In the genomic region with DNA sequence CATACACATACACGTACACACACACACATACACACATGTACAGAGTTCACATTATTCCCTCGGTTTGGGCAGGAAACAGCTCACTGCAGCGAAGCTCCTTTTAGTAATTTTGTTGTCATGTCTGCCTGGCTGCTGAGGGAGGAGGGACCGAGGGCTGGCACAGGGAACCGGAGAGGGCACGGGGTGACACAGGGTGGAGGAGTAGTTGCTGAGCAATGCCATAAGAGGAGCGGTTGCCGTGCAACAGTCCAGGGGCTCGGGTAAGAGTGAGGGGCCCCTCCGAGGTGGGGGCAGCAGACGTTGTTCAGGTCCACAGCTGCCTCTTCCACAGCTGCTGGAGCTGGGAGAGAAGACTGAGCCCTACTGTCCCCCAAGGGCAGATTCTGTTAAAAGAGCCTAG, we compare ENCODE assay signal across 1 mouse cellular context.
TF ChIP-seq lines count a peak whose summit lies in the region.

No protein-coding gene starts in this region.

TF ChIP-seq in MEL, 35 proteins besides CTCF, POLR2A, EP300 and RAD21:
- no peak for TF ChIP-seq ZC3H11A (IDR thresholded peaks at IDR 0.05; ENCODE audit: low read depth, low read length)
- TF ChIP-seq E2F4 (IDR thresholded peaks at IDR 0.05; ENCODE audit: borderline replicate concordance, low read depth, low read length), result no peak
- TF ChIP-seq NRF1 (IDR thresholded peaks at IDR 0.05; ENCODE audit: insufficient read depth, low read depth, low read length, poor library complexity, severe bottlenecking), result no peak
- TF ChIP-seq TBP (IDR thresholded peaks at IDR 0.05; ENCODE audit: low read depth, low read length), result no peak
- no peak for TF ChIP-seq SMC3 (IDR thresholded peaks at IDR 0.05; ENCODE audit: low read depth, low read length)
- no peak for TF ChIP-seq MYC (IDR thresholded peaks at IDR 0.05; ENCODE audit: low read depth, low read length)
- no peak for TF ChIP-seq MYB (IDR thresholded peaks at IDR 0.05; ENCODE audit: low read depth, low read length)
